In the genomic region with DNA sequence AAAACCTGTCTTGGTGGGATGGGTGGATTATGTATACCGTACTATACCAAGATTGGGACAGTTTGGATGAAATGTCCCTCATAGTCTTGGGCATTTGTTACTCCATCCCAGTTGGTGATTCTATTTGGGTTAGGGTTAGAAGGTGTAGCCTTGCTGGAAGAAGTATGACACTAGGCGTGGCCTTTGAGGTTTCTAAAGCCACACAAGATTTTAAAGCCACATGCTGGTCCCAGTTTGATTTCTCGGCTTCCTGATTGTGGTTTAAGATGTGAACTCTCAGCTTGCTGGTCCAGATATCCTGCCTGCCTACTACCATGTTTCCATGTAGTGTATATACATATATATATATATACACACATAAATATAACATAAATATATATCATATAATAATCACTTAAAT, we compare ENCODE assay signal across 18 mouse cellular contexts. TPM values are rescaled to one million over a fixed set of nuclear protein-coding genes. Genes with fewer than 3 reads are reported as not detected.
DNase-seq lines count a peak whose midpoint lies in the region; ATAC-seq lines count a peak whose summit lies in the region.
"Had no signal": no experiment of that assay in that cellular context is flagged by ENCODE, and none has a peak within 500 bp of the region (broad histone marks: within the 10 kb centered on the region; RNA-seq: fewer than 3 reads in every experiment).

No protein-coding gene starts in this region.

- ATAC-seq in common myeloid progenitor, adult 5-6 weeks (replicated peaks; ENCODE audit: low read depth, poor library complexity, severe bottlenecking) = 0 out of 2 replicates have a peak, but pooled peaks have one; percentile 25
- ATAC-seq in monocyte, adult 5-6 weeks (replicated peaks; ENCODE audit: insufficient number of reproducible peaks, low FRiP score, low TSS enrichment, poor library complexity, severe bottlenecking) = no peak
- ATAC-seq: activated CD4-positive, CD25-positive, alpha-beta regulatory T cell, adult 4 months; forebrain, embryonic 14.5 days; forebrain, embryonic 16.5 days; Patski had no signal

- intact Hi-C loops in heart, postnatal 36 days (cut with DNase I) = no loop called here

- DNase-seq in heart, adult 11 months = peak; percentile 76
- DNase-seq in heart, postnatal 36 days = no peak
- DNase-seq in 416B (ENCODE audit: low read depth) = peak; percentile 40
- DNase-seq: adrenal gland, adult 8-10 months; adrenal gland, postnatal 14 days; adrenal gland, postnatal 36 days; cerebellum, adult 11-12 months; cerebellum, adult 2 months; cerebellum, adult 9-10 months; cerebellum, postnatal 10 days; cerebellum, postnatal 25 days; embryo, embryonic 11 days had no signal

RNA-seq across cellular contexts. Expression of gene Heg1, which starts 27.0 kb away (rescaled TPM):
- total RNA-seq in heart, postnatal 36 days (2021) = 100 to 1,000 TPM; 136 to 157 TPM
- 59.1 and 60.7 TPM in 2 replicates for total RNA-seq in common myeloid progenitor, adult 5-6 weeks (2017)
- 57.9 to 89.2 TPM (median 64.3 TPM) in 3 replicates for total RNA-seq in monocyte, adult 5-6 weeks (2017)

Comparison
In these comparisons a context has a peak if more than half of its experiments do, and no peak if none do; other contexts are left out.
1. DNase-seq: peak in heart, adult 11 months (single experiment) and 416B (single experiment); none in heart, postnatal 36 days (0 of 2).